Comparison of ENCODE assay signal across 8 mouse cellular contexts in genomic region chr2:33430081-33430770, GRCm38 (mm10). TPM values are rescaled to one million over a fixed set of nuclear protein-coding genes. Genes with fewer than 3 reads are reported as not detected.
DNase-seq lines count a peak whose midpoint lies in the region; ATAC-seq and TF ChIP-seq lines count a peak whose summit lies in the region.

No protein-coding gene starts in this region.

- H3K36me3 ChIP-seq in heart, embryonic 13.5 days = peaks cover 29% of the 10 kb centered on the region
- peaks cover 38% of the 10 kb centered on the region for H3K36me3 ChIP-seq in G1E (replicated peaks)
- H3K36me3 ChIP-seq in heart, embryonic 15.5 days = peaks cover 9% of the 10 kb centered on the region; the same call in 1 of the 2 replicates

- peak overlapping the region; percentile 86 for H3K4me3 ChIP-seq in heart, embryonic 13.5 days
- H3K4me3 ChIP-seq in G1E (ENCODE audit: low read depth, low read length) = peak overlapping the region; percentile 97
- H3K4me3 ChIP-seq in heart, embryonic 15.5 days = peak overlapping the region; percentile 98

- no peak for TF ChIP-seq CTCF in G1E (IDR thresholded peaks at IDR 0.05; ENCODE audit: low read depth, low read length)

- H3K9me3 ChIP-seq in heart, embryonic 13.5 days = no peaks in the 10 kb centered on the region
- H3K9me3 ChIP-seq in G1E (replicated peaks) = no peaks in the 10 kb centered on the region
- H3K9me3 ChIP-seq in heart, embryonic 15.5 days (replicated peaks) = no peaks in the 10 kb centered on the region

- no peaks in the 10 kb centered on the region for H3K27me3 ChIP-seq in heart, embryonic 13.5 days (replicated peaks)
- H3K27me3 ChIP-seq in G1E (ENCODE audit: insufficient read depth, low read length) = peaks cover 2% of the 10 kb centered on the region; the same call in 1 of the 2 replicates
- H3K27me3 ChIP-seq in heart, embryonic 15.5 days = no peaks in the 10 kb centered on the region

- no peak for ATAC-seq in heart, embryonic 13.5 days (ENCODE audit: extremely low read depth, insufficient number of reproducible peaks, low FRiP score, low TSS enrichment)
- ATAC-seq in G1E (ENCODE audit: extremely low read depth, insufficient number of reproducible peaks, low FRiP score, poor library complexity, severe bottlenecking) = no peak
- no peak for ATAC-seq in heart, embryonic 15.5 days (replicated peaks; ENCODE audit: insufficient number of reproducible peaks, insufficient read depth, low FRiP score, low read depth)
- ATAC-seq in inflammation-experienced regulatory T-cells, adult 6 months = no peak

- 11% methylated on average over 13 of the region's 13 CpGs for WGBS in heart, embryonic 13.5 days
- 10% methylated on average over 13 of the region's 13 CpGs for WGBS in heart, embryonic 15.5 days

- H3K4me2 ChIP-seq in heart, embryonic 13.5 days = peak overlapping the region; percentile 84
- peak overlapping the region; percentile 92 for H3K4me2 ChIP-seq in heart, embryonic 15.5 days

- peak overlapping the region; percentile 79 for H3K27ac ChIP-seq in heart, embryonic 13.5 days (replicated peaks)
- peak overlapping the region; percentile 84 for H3K27ac ChIP-seq in heart, embryonic 15.5 days

- no peak for DNase-seq in heart, postnatal 4 days
- DNase-seq in G1E (ENCODE audit: low spot score) = peak; percentile 31
- peak; percentile 52 for DNase-seq in lung, postnatal 36 days
- DNase-seq in layer of hippocampus, adult 8-10 months (ENCODE audit: low spot score in 2 of 2) = no peak
- DNase-seq in frontal cortex, postnatal 36 days (ENCODE audit: low spot score in 2 of 2) = no peak

- H3K4me1 ChIP-seq in heart, embryonic 13.5 days = peaks cover 41% of the 10 kb centered on the region
- peaks cover 45% of the 10 kb centered on the region for H3K4me1 ChIP-seq in G1E (ENCODE audit: insufficient read depth, low read depth, low read length)
- H3K4me1 ChIP-seq in heart, embryonic 15.5 days (replicated peaks) = peaks cover 19% of the 10 kb centered on the region

- peak overlapping the region; percentile 98 for H3K9ac ChIP-seq in heart, embryonic 13.5 days
- peak overlapping the region; percentile 98 for H3K9ac ChIP-seq in heart, embryonic 15.5 days

RNA-seq across cellular contexts. Expression of gene Zbtb34, which starts 0.9 kb away (rescaled TPM):
- 3.5 TPM in 2 replicates for polyA plus RNA-seq in heart, embryonic 13.5 days (2015; fragmentation: Nextera tagmentation; extraction: Ambion mirVana)
- 10 to 100 TPM; 22.1 to 27.5 TPM for total RNA-seq in heart, postnatal 4 days (2021)
- total RNA-seq in G1E (2014; fragmentation: Nextera tagmentation) = 46.3 and 57.9 TPM in 2 replicates
- total RNA-seq in G1E (2017) = 6.9 and 7.7 TPM in 2 replicates
- 10.4 and 12.0 TPM in 2 replicates for polyA plus RNA-seq in G1E (2012)
- polyA plus RNA-seq in heart, embryonic 15.5 days (2015; fragmentation: Nextera tagmentation; extraction: Ambion mirVana) = 3.3 and 4.3 TPM in 2 replicates
- 1 to 10 TPM in 1 of 3 experiments, under 1 TPM in 2; 0.72 to 1.0 (median 0.95) TPM for polyA plus RNA-seq in inflammation-experienced regulatory T-cells, adult 6 months (2017; shearing (Covaris generic))
- total RNA-seq in layer of hippocampus, adult 8-10 months (2022) = 10 to 100 TPM; 12.1 to 15.1 (median 12.9) TPM

RNA-seq across cellular contexts. Expression of gene Zbtb43, which starts 38.1 kb away (rescaled TPM):
- 10.3 and 10.5 TPM in 2 replicates for polyA plus RNA-seq in heart, embryonic 13.5 days (2015; fragmentation: Nextera tagmentation; extraction: Ambion mirVana)
- 10 to 100 TPM; 19.8 to 22.2 TPM for total RNA-seq in heart, postnatal 4 days (2021)
- total RNA-seq in G1E (2014; fragmentation: Nextera tagmentation) (13.2 and 17.7 TPM in 2 replicates), G1E (2017) (19.9 and 22.6 TPM in 2 replicates)
- polyA plus RNA-seq in G1E (2012) = 2.0 and 3.6 TPM in 2 replicates
- 12.5 and 12.8 TPM in 2 replicates for polyA plus RNA-seq in heart, embryonic 15.5 days (2015; fragmentation: Nextera tagmentation; extraction: Ambion mirVana)
- 10 to 100 TPM; 14.6 to 23.4 (median 15.2) TPM for polyA plus RNA-seq in inflammation-experienced regulatory T-cells, adult 6 months (2017; shearing (Covaris generic))
- total RNA-seq in layer of hippocampus, adult 8-10 months (2022) = 10 to 100 TPM; 23.7 to 30.1 (median 25.5) TPM

RNA-seq across cellular contexts. Expression of gene Ralgps1, which starts 58.9 kb away (rescaled TPM):
- 3.7 and 3.9 TPM in 2 replicates for polyA plus RNA-seq in heart, embryonic 13.5 days (2015; fragmentation: Nextera tagmentation; extraction: Ambion mirVana)
- 1 to 10 TPM; 8.7 to 8.8 TPM for total RNA-seq in heart, postnatal 4 days (2021)
- total RNA-seq in G1E (2014; fragmentation: Nextera tagmentation) (6.1 and 6.4 TPM in 2 replicates), G1E (2017) (2.3 and 3.4 TPM in 2 replicates)
- polyA plus RNA-seq in G1E (2012) = 1.8 TPM in 2 replicates
- polyA plus RNA-seq in heart, embryonic 15.5 days (2015; fragmentation: Nextera tagmentation; extraction: Ambion mirVana) = 3.7 and 5.4 TPM in 2 replicates
- polyA plus RNA-seq in inflammation-experienced regulatory T-cells, adult 6 months (2017; shearing (Covaris generic)) = 10 to 100 TPM in 1 of 3 experiments, 1 to 10 TPM in 2; 5.2 to 14.8 (median 7.4) TPM
- 10 to 100 TPM; 57.9 to 79.2 (median 69.1) TPM for total RNA-seq in layer of hippocampus, adult 8-10 months (2022)

Comparison
In these comparisons a context has a peak if more than half of its experiments do, and no peak if none do; other contexts are left out.
1. DNase-seq: peak in G1E (single experiment) and lung, postnatal 36 days (single experiment); none in heart, postnatal 4 days (single experiment), layer of hippocampus, adult 8-10 months (0 of 2) and frontal cortex, postnatal 36 days (0 of 2).
2. Peak in every context shown above with its lines, with median percentiles within 50 percentile points of each other: H3K4me3 ChIP-seq.